Mouse (Mus musculus): Measurements from ENCODE around the gene Prtn3. TPM values are rescaled to one million over a fixed set of nuclear protein-coding genes. Genes with fewer than 3 reads are reported as not detected.

Prtn3 gene
- polyA plus RNA-seq, 1 experiment from 2014 or later = 2.7 TPM

- H3K36me3 ChIP-seq (ENCODE audit: control insufficient read depth, insufficient read depth, low read length) = peaks cover 16% of the 10 kb centered on the region
- no peaks in the 10 kb centered on the region for H3K9me3 ChIP-seq (ENCODE audit: control insufficient read depth, low read length)
- WGBS = 89% methylated on average over 16 of the region's 16 CpGs
- H3K4me2 ChIP-seq (ENCODE audit: low read depth, low read length) = no peak overlapping the region
- H3K9ac ChIP-seq (ENCODE audit: low read depth, low read length) = no peak overlapping the region
- no peaks in the 10 kb centered on the region for H3K27me3 ChIP-seq (replicated peaks; ENCODE audit: control insufficient read depth, insufficient read depth, low read length)
- H3K4me1 ChIP-seq (ENCODE audit: control insufficient read depth, insufficient read depth, low read length) = peaks cover 12% of the 10 kb centered on the region
- no peak overlapping the region for H3K4me3 ChIP-seq (ENCODE audit: low read length)
- no peak overlapping the region for H3K27ac ChIP-seq (ENCODE audit: low read length)
- ATAC-seq = no peak
Measured at GRCm38 (mm10) chr10:79896306-79896705, 22.0 kb downstream of the Prtn3 start.

- H3K4me1 ChIP-seq (ENCODE audit: control insufficient read depth, insufficient read depth, low read length) = peaks cover 12% of the 10 kb centered on the region
- H3K4me2 ChIP-seq (ENCODE audit: low read depth, low read length) = no peak overlapping the region
- peaks cover 16% of the 10 kb centered on the region for H3K36me3 ChIP-seq (ENCODE audit: control insufficient read depth, insufficient read depth, low read length)
- H3K27me3 ChIP-seq (replicated peaks; ENCODE audit: control insufficient read depth, insufficient read depth, low read length) = no peaks in the 10 kb centered on the region
- WGBS = 81% methylated on average over 13 of the region's 13 CpGs
- no peak overlapping the region for H3K4me3 ChIP-seq (ENCODE audit: low read length)
- H3K9ac ChIP-seq (ENCODE audit: low read depth, low read length) = no peak overlapping the region
- H3K9me3 ChIP-seq (ENCODE audit: control insufficient read depth, low read length) = no peaks in the 10 kb centered on the region
- no peak overlapping the region for H3K27ac ChIP-seq (ENCODE audit: low read length)
- ATAC-seq = 0 out of 2 replicates have a peak, but pooled peaks have one; percentile 2
Measured at GRCm38 (mm10) chr10:79896814-79897213, 22.5 kb downstream of the Prtn3 start.

- Histone ChIP-seq H3K9ac (ENCODE audit: low read depth, low read length) (0 out of 2 replicates have a peak overlapping the region, but pooled peaks have one; percentile 38), H3K4me2 (ENCODE audit: low read depth, low read length) (no peak overlapping the region), H3K9me3 (ENCODE audit: control insufficient read depth, low read length) (no peaks in the 10 kb centered on the region), H3K36me3 (ENCODE audit: control insufficient read depth, insufficient read depth, low read length) (peaks cover 16% of the 10 kb centered on the region), H3K27ac (ENCODE audit: low read length) (no peak overlapping the region), H3K27me3 (replicated peaks; ENCODE audit: control insufficient read depth, insufficient read depth, low read length) (no peaks in the 10 kb centered on the region), H3K4me3 (ENCODE audit: low read length) (no peak overlapping the region), H3K4me1 (ENCODE audit: control insufficient read depth, insufficient read depth, low read length) (peaks cover 12% of the 10 kb centered on the region)
- 45% methylated on average over 20 of the region's 20 CpGs for WGBS
- peak; percentile 60 for ATAC-seq
Measured at GRCm38 (mm10) chr10:79897316-79898245, 23.3 kb downstream of the Prtn3 start.

- H3K9me3 ChIP-seq (ENCODE audit: control insufficient read depth, low read length) = no peaks in the 10 kb centered on the region
- no peak overlapping the region for H3K4me3 ChIP-seq (ENCODE audit: low read length)
- H3K4me2 ChIP-seq (ENCODE audit: low read depth, low read length) = no peak overlapping the region
- 71% methylated on average over 2 of the region's 2 CpGs for WGBS
- peaks cover 12% of the 10 kb centered on the region for H3K4me1 ChIP-seq (ENCODE audit: control insufficient read depth, insufficient read depth, low read length)
- H3K27ac ChIP-seq (ENCODE audit: low read length) = no peak overlapping the region
- no peak for ATAC-seq
- H3K36me3 ChIP-seq (ENCODE audit: control insufficient read depth, insufficient read depth, low read length) = peaks cover 18% of the 10 kb centered on the region
- no peaks in the 10 kb centered on the region for H3K27me3 ChIP-seq (replicated peaks; ENCODE audit: control insufficient read depth, insufficient read depth, low read length)
- H3K9ac ChIP-seq (ENCODE audit: low read depth, low read length) = no peak overlapping the region
Measured at GRCm38 (mm10) chr10:79900951-79901410, 26.7 kb downstream of the Prtn3 start.

- H3K4me2 ChIP-seq (ENCODE audit: low read depth, low read length) = no peak overlapping the region
- H3K9ac ChIP-seq (ENCODE audit: low read depth, low read length) = no peak overlapping the region
- H3K4me1 ChIP-seq (ENCODE audit: control insufficient read depth, insufficient read depth, low read length) = peaks cover 3% of the 10 kb centered on the region; the same call in 1 of the 2 replicates
- H3K9me3 ChIP-seq (ENCODE audit: control insufficient read depth, low read length) = no peaks in the 10 kb centered on the region
- H3K4me3 ChIP-seq (ENCODE audit: low read length) = no peak overlapping the region
- H3K27ac ChIP-seq (ENCODE audit: low read length) = no peak overlapping the region
- peaks cover 20% of the 10 kb centered on the region for H3K36me3 ChIP-seq (ENCODE audit: control insufficient read depth, insufficient read depth, low read length)
- 95% methylated on average over 9 of the region's 9 CpGs for WGBS
- ATAC-seq = no peak
- no peaks in the 10 kb centered on the region for H3K27me3 ChIP-seq (replicated peaks; ENCODE audit: control insufficient read depth, insufficient read depth, low read length)
Measured at GRCm38 (mm10) chr10:79906712-79907111, 32.4 kb downstream of the Prtn3 start.

GRCm38 (mm10) chr10:79907415-79907814 lies 33.1 kb downstream of the Prtn3 start:
- Histone ChIP-seq H3K9me3 (ENCODE audit: control insufficient read depth, low read length) (no peaks in the 10 kb centered on the region), H3K36me3 (ENCODE audit: control insufficient read depth, insufficient read depth, low read length) (peaks cover 20% of the 10 kb centered on the region), H3K4me3 (ENCODE audit: low read length) (no peak overlapping the region), H3K9ac (ENCODE audit: low read depth, low read length) (no peak overlapping the region; the same call in 1 of the 2 replicates), H3K4me1 (ENCODE audit: control insufficient read depth, insufficient read depth, low read length) (peaks cover 3% of the 10 kb centered on the region; the same call in 1 of the 2 replicates), H3K27me3 (replicated peaks; ENCODE audit: control insufficient read depth, insufficient read depth, low read length) (no peaks in the 10 kb centered on the region), H3K27ac (ENCODE audit: low read length) (no peak overlapping the region), H3K4me2 (ENCODE audit: low read depth, low read length) (no peak overlapping the region)
- no peak for ATAC-seq
- 91% methylated on average over 10 of the region's 10 CpGs for WGBS

GRCm38 (mm10) chr10:79908167-79909091 lies 34.2 kb downstream of the Prtn3 start, which contains the start of gene Med16:
Med16 (minus strand) TSS chr10:79908923.
- H3K27ac ChIP-seq (ENCODE audit: low read length) = peak within 1 kb of the TSS; percentile 97
- peak within 1 kb of the TSS; percentile 62 for H3K4me2 ChIP-seq (ENCODE audit: low read depth, low read length)
- H3K4me3 ChIP-seq (ENCODE audit: low read length) = peak within 1 kb of the TSS; percentile 84
- 1% methylated on average over 52 of the region's 52 CpGs for whole genome bisulfite sequencing
- H3K4me1 ChIP-seq (ENCODE audit: control insufficient read depth, insufficient read depth, low read length) = peaks cover 3% of the 10 kb centered on the region; the same call in 1 of the 2 replicates
- no peaks in the 10 kb centered on the region for H3K27me3 ChIP-seq (replicated peaks; ENCODE audit: control insufficient read depth, insufficient read depth, low read length)
- peak within 1 kb of the TSS; percentile 97 for H3K9ac ChIP-seq (ENCODE audit: low read depth, low read length)
- H3K9me3 ChIP-seq (ENCODE audit: control insufficient read depth, low read length) = no peaks in the 10 kb centered on the region
- H3K36me3 ChIP-seq (ENCODE audit: control insufficient read depth, insufficient read depth, low read length) = peaks cover 20% of the 10 kb centered on the region
- peak; percentile 96 for ATAC-seq

GRCm38 (mm10) chr10:79909092-79909922 lies 35.0 kb downstream of the Prtn3 start:
- H3K36me3 ChIP-seq (ENCODE audit: control insufficient read depth, insufficient read depth, low read length) = peaks cover 20% of the 10 kb centered on the region
- H3K4me2 ChIP-seq (ENCODE audit: low read depth, low read length) = no peak overlapping the region
- H3K4me1 ChIP-seq (ENCODE audit: control insufficient read depth, insufficient read depth, low read length) = peaks cover 8% of the 10 kb centered on the region
- no peaks in the 10 kb centered on the region for H3K9me3 ChIP-seq (ENCODE audit: control insufficient read depth, low read length)
- peak overlapping the region; percentile 21 for H3K27ac ChIP-seq (ENCODE audit: low read length)
- 20% methylated on average over 14 of the region's 14 CpGs for WGBS
- no peaks in the 10 kb centered on the region for H3K27me3 ChIP-seq (replicated peaks; ENCODE audit: control insufficient read depth, insufficient read depth, low read length)
- peak; percentile 61 for ATAC-seq
- H3K4me3 ChIP-seq (ENCODE audit: low read length) = 0 out of 2 replicates have a peak overlapping the region, but pooled peaks have one; percentile 0
- no peak overlapping the region for H3K9ac ChIP-seq (ENCODE audit: low read depth, low read length)

All from intestine, embryonic 16.5 days (tissue).